Mouse (Mus musculus): ENCODE measurements around the gene Rgp1. TPM values are rescaled to one million over a fixed set of nuclear protein-coding genes. Genes with fewer than 3 reads are reported as not detected.

Rgp1 gene
- polyA plus RNA-seq, 1 experiment from 2014 or later, result 23.5 TPM

DNA sequence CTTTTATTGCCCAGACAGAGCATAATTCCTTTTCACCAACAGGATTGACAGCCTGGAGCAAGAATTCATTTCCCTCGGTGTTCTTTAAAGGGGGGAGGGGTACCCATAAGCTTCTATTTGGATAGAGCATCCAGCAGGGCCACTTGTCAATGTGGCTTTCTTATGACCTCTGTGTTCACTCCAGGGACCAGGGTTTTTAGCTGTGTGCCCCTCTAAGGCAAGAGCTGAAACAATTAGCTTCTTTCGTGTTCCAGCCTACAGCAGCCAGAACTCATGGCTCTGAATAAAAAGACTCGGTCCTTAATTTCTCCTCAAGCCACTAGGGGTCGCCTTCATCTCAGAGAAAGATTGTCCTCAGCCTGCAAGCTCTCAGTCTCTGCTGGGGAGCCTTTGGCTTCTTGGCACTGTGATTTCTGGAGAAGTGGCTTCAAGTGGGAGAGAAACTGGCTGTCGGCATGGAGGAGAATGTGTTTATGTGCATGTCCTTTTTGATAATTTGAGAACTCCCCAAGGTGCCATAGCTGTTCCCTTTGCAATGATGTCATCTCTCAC, 51.6 kb downstream of the Rgp1 start:
- ATAC-seq, result peak; percentile 72
- WGBS, result 3% methylated on average over 5 of the region's 5 CpGs
- Histone ChIP-seq H3K4me2 (ENCODE audit: low read length) (peak overlapping the region; percentile 44), H3K9ac (ENCODE audit: low read depth, low read length) (0 out of 2 replicates have a peak overlapping the region, but pooled peaks have one; percentile 33), H3K36me3 (ENCODE audit: control insufficient read depth, insufficient read depth, low read length) (no peaks in the 10 kb centered on the region), H3K4me1 (ENCODE audit: control insufficient read depth, insufficient read depth, low read depth, low read length) (peaks cover 28% of the 10 kb centered on the region), H3K9me3 (ENCODE audit: control insufficient read depth, low read length) (no peaks in the 10 kb centered on the region; the same call in 1 of the 2 replicates), H3K4me3 (ENCODE audit: low read length) (no peak overlapping the region), H3K27ac (ENCODE audit: low read depth, low read length) (peak overlapping the region; percentile 82), H3K27me3 (replicated peaks; ENCODE audit: control insufficient read depth, insufficient read depth, low read length) (no peaks in the 10 kb centered on the region)

DNA sequence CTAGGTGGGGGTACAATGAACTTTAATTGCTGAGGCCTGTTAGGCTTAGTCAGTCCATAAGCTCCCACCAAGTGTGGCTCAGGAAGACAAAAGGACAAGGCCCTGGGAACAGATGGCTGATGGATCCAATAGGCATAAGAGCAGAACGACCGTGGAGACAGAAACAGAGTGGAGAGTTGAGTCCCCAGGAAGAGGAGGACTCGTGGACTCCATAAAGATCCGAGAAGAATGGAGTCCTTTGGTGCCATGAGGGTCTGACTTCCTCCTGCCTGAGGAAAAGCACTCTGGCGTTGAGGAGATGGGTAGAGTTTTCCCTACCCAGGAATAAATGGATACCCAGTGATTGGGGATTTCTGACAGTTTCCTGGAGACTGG, 52.1 kb downstream of the Rgp1 start:
- WGBS, result 12% methylated on average over 5 of the region's 5 CpGs
- H3K4me2 ChIP-seq (ENCODE audit: low read length), result peak overlapping the region; percentile 92
- peak overlapping the region; percentile 64 for H3K4me3 ChIP-seq (ENCODE audit: low read length)
- peak; percentile 2; the same call in 1 of the 2 replicates for ATAC-seq
- peak overlapping the region; percentile 92; the same call in 1 of the 2 replicates for H3K9ac ChIP-seq (ENCODE audit: low read depth, low read length)
- no peaks in the 10 kb centered on the region for H3K9me3 ChIP-seq (ENCODE audit: control insufficient read depth, low read length)
- no peaks in the 10 kb centered on the region for H3K27me3 ChIP-seq (replicated peaks; ENCODE audit: control insufficient read depth, insufficient read depth, low read length)
- no peaks in the 10 kb centered on the region for H3K36me3 ChIP-seq (ENCODE audit: control insufficient read depth, insufficient read depth, low read length)
- peaks cover 28% of the 10 kb centered on the region for H3K4me1 ChIP-seq (ENCODE audit: control insufficient read depth, insufficient read depth, low read depth, low read length)
- peak overlapping the region; percentile 82 for H3K27ac ChIP-seq (ENCODE audit: low read depth, low read length)

- 2% methylated on average over 20 of the region's 70 CpGs for WGBS
These were observed 52.8 kb downstream of the Rgp1 start, which contains the start of gene Npr2 for GRCm38 (mm10) chr4:43631046-43631955. Gene Npr2, plus strand, starts transcription at chr4:43631935.

DNA sequence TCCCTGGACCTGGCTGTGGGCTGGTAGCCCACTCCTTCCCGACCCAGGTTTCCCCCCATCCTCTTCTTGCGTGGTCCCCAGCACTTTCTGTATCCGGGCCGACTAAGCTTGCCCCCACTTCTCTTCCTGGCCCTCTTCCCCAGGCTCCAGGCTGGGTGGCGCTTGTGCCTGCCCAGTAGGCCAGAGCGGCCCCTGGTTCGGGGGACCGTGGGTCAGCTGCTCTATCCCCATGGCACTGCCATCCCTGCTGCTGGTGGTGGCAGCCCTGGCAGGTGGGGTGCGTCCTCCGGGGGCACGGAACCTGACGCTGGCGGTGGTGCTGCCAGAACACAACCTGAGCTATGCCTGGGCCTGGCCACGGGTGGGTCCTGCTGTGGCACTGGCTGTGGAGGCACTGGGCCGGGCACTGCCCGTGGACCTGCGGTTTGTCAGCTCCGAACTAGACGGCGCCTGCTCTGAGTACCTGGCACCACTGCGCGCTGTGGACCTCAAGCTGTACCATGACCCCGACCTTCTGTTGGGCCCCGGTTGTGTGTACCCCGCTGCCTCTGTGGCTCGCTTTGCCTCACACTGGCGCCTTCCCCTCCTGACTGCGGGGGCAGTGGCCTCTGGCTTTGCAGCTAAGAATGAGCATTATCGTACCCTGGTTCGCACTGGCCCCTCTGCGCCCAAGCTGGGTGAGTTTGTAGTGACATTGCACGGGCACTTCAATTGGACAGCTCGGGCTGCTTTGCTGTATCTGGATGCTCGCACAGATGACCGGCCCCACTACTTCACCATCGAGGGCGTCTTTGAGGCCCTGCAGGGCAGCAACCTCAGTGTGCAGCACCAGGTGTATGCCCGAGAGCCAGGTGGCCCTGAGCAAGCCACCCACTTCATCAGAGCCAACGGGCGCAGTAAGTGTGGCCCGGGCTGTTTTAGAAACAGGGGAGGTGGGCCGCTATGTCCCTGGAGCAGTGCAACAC, 53.7 kb downstream of the Rgp1 start:
- H3K4me1 ChIP-seq (ENCODE audit: control insufficient read depth, insufficient read depth, low read depth, low read length), result peaks cover 28% of the 10 kb centered on the region

More at GRCm38 (mm10) chr4:43631046-43631955, 52.8 kb downstream of the Rgp1 start, which contains the start of gene Npr2:
- ATAC-seq, result peak; percentile 63
- H3K4me2 ChIP-seq (ENCODE audit: low read length), result peak within 1 kb of the TSS; percentile 92
- no peaks in the 10 kb centered on the region for H3K9me3 ChIP-seq (ENCODE audit: control insufficient read depth, low read length)
- H3K27ac ChIP-seq (ENCODE audit: low read depth, low read length), result peak within 1 kb of the TSS; percentile 82
- H3K36me3 ChIP-seq (ENCODE audit: control insufficient read depth, insufficient read depth, low read length), result no peaks in the 10 kb centered on the region
- H3K4me1 ChIP-seq (ENCODE audit: control insufficient read depth, insufficient read depth, low read depth, low read length), result peaks cover 28% of the 10 kb centered on the region
- peak within 1 kb of the TSS; percentile 64 for H3K4me3 ChIP-seq (ENCODE audit: low read length)
- no peaks in the 10 kb centered on the region for H3K27me3 ChIP-seq (replicated peaks; ENCODE audit: control insufficient read depth, insufficient read depth, low read length)
- peak within 1 kb of the TSS; percentile 92 for H3K9ac ChIP-seq (ENCODE audit: low read depth, low read length)

GRCm38 (mm10) chr4:43633296-43633695, 54.8 kb downstream of the Rgp1 start:
- no peak for ATAC-seq
- H3K4me2 ChIP-seq (ENCODE audit: low read length), result no peak overlapping the region; the same call in 1 of the 2 replicates
- H3K9me3 ChIP-seq (ENCODE audit: control insufficient read depth, low read length), result no peaks in the 10 kb centered on the region
- H3K27me3 ChIP-seq (replicated peaks; ENCODE audit: control insufficient read depth, insufficient read depth, low read length), result no peaks in the 10 kb centered on the region
- H3K4me1 ChIP-seq (ENCODE audit: control insufficient read depth, insufficient read depth, low read depth, low read length), result peaks cover 28% of the 10 kb centered on the region
- no peaks in the 10 kb centered on the region for H3K36me3 ChIP-seq (ENCODE audit: control insufficient read depth, insufficient read depth, low read length)
- no peak overlapping the region for H3K27ac ChIP-seq (ENCODE audit: low read depth, low read length)
- 74% methylated on average over 8 of the region's 8 CpGs for WGBS
- no peak overlapping the region for H3K4me3 ChIP-seq (ENCODE audit: low read length)
- no peak overlapping the region for H3K9ac ChIP-seq (ENCODE audit: low read depth, low read length)

More for the DNA sequence above, 53.7 kb downstream of the Rgp1 start:
- H3K27me3 ChIP-seq (replicated peaks; ENCODE audit: control insufficient read depth, insufficient read depth, low read length), result no peaks in the 10 kb centered on the region
- H3K9me3 ChIP-seq (ENCODE audit: control insufficient read depth, low read length), result no peaks in the 10 kb centered on the region
- peak overlapping the region; percentile 92 for H3K4me2 ChIP-seq (ENCODE audit: low read length)
- WGBS, result 38% methylated on average over 41 of the region's 42 CpGs
- peak; percentile 15; the same call in 1 of the 2 replicates for ATAC-seq
- H3K9ac ChIP-seq (ENCODE audit: low read depth, low read length), result peak overlapping the region; percentile 92
- peak overlapping the region; percentile 64 for H3K4me3 ChIP-seq (ENCODE audit: low read length)
- H3K27ac ChIP-seq (ENCODE audit: low read depth, low read length), result peak overlapping the region; percentile 82
- no peaks in the 10 kb centered on the region for H3K36me3 ChIP-seq (ENCODE audit: control insufficient read depth, insufficient read depth, low read length)

DNA sequence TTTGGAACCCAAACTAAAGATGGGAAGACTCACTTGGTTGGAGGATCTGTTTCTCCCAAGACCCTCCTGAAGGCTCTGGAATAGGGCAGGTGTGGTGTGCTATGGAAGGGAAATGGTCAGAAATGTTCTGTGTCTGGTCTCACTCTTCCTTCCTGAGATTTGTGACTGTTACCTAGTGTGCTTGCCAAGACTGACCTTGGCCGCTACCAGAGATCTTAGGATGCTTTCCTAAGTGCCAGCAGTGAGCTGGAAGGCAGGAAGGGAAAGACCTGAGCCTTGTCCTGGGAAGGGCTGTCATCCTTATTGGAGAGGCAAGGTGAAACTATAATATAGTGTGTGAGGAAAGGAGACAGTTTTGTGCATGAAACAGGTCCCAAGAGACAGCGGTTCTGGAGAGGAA, 55.2 kb downstream of the Rgp1 start:
- Histone ChIP-seq H3K27me3 (replicated peaks; ENCODE audit: control insufficient read depth, insufficient read depth, low read length) (no peaks in the 10 kb centered on the region), H3K4me2 (ENCODE audit: low read length) (no peak overlapping the region), H3K27ac (ENCODE audit: low read depth, low read length) (no peak overlapping the region), H3K9me3 (ENCODE audit: control insufficient read depth, low read length) (no peaks in the 10 kb centered on the region), H3K36me3 (ENCODE audit: control insufficient read depth, insufficient read depth, low read length) (no peaks in the 10 kb centered on the region), H3K4me3 (ENCODE audit: low read length) (no peak overlapping the region), H3K9ac (ENCODE audit: low read depth, low read length) (no peak overlapping the region), H3K4me1 (ENCODE audit: control insufficient read depth, insufficient read depth, low read depth, low read length) (peaks cover 28% of the 10 kb centered on the region)
- ATAC-seq, result no peak
- 91% methylated on average over 2 of the region's 2 CpGs for WGBS

GRCm38 (mm10) chr4:43634621-43635374, 56.3 kb downstream of the Rgp1 start:
- WGBS, result 89% methylated on average over 7 of the region's 7 CpGs
- H3K4me2 ChIP-seq (ENCODE audit: low read length), result no peak overlapping the region
- H3K9ac ChIP-seq (ENCODE audit: low read depth, low read length), result no peak overlapping the region
- no peaks in the 10 kb centered on the region for H3K36me3 ChIP-seq (ENCODE audit: control insufficient read depth, insufficient read depth, low read length)
- ATAC-seq, result no peak
- no peak overlapping the region for H3K27ac ChIP-seq (ENCODE audit: low read depth, low read length)
- H3K4me1 ChIP-seq (ENCODE audit: control insufficient read depth, insufficient read depth, low read depth, low read length), result peaks cover 28% of the 10 kb centered on the region
- H3K4me3 ChIP-seq (ENCODE audit: low read length), result no peak overlapping the region
- H3K27me3 ChIP-seq (replicated peaks; ENCODE audit: control insufficient read depth, insufficient read depth, low read length), result no peaks in the 10 kb centered on the region
- H3K9me3 ChIP-seq (ENCODE audit: control insufficient read depth, low read length), result no peaks in the 10 kb centered on the region

- Histone ChIP-seq H3K9me3 (ENCODE audit: control insufficient read depth, low read length) (no peaks in the 10 kb centered on the region), H3K36me3 (ENCODE audit: control insufficient read depth, insufficient read depth, low read length) (no peaks in the 10 kb centered on the region), H3K4me3 (ENCODE audit: low read length) (no peak overlapping the region), H3K4me2 (ENCODE audit: low read length) (no peak overlapping the region), H3K4me1 (ENCODE audit: control insufficient read depth, insufficient read depth, low read depth, low read length) (peaks cover 15% of the 10 kb centered on the region), H3K27ac (ENCODE audit: low read depth, low read length) (no peak overlapping the region), H3K27me3 (replicated peaks; ENCODE audit: control insufficient read depth, insufficient read depth, low read length) (no peaks in the 10 kb centered on the region), H3K9ac (ENCODE audit: low read depth, low read length) (no peak overlapping the region)
- WGBS, result 85% methylated on average over 6 of the region's 6 CpGs
- no peak for ATAC-seq
These were observed 58.2 kb downstream of the Rgp1 start for GRCm38 (mm10) chr4:43636751-43637150.

Measured in hindbrain, embryonic 16.5 days (tissue).